Mouse (Mus musculus) kidney, embryonic 16.5 days (tissue): ENCODE results near the gene Tulp1. TPM values are rescaled to one million over a fixed set of nuclear protein-coding genes. Genes with fewer than 3 reads are reported as not detected.
"Not testable (repeated sequence)": the region's sequence is repeated elsewhere in the genome, so short reads cannot be mapped to it uniquely, and the experiment has no call there.

Experiments used
- ATAC-seq: fragments of 200-750 bp; cut with Nextera tagmentation; 2 replicates; pipeline ENCODE4 v1.8.0; 2017; ENCODE audit warnings: moderate TSS enrichment; ENCODE audit not compliant: low FRiP score, low TSS enrichment
- H3K27ac ChIP-seq: fragments of 300-500 bp; sonication (generic); 2 replicates; pipeline ENCODE4 v1.5.1; 2014; ENCODE audit warnings: low read length
- H3K27me3 ChIP-seq: fragments of 300-500 bp; sonication (generic); 2 replicates; pipeline ENCODE4 v1.6.1; 2014; ENCODE audit warnings: low read length, control low read depth, mixed read lengths; ENCODE audit not compliant: insufficient read depth
- H3K36me3 ChIP-seq: fragments of 300-500 bp; sonication (generic); 2 replicates; pipeline ENCODE4 v1.6.1; 2014; ENCODE audit warnings: low read length, control low read depth, mixed read lengths; ENCODE audit not compliant: insufficient read depth
- H3K4me1 ChIP-seq: fragments of 300-500 bp; sonication (generic); 2 replicates; pipeline ENCODE4 v1.6.1; 2014; ENCODE audit warnings: low read length, control low read depth, mixed read lengths; ENCODE audit not compliant: insufficient read depth
- H3K4me2 ChIP-seq: fragments of 300-500 bp; sonication (generic); replicated peaks from 2 replicates; pipeline ENCODE4 v1.6.1; 2014; ENCODE audit warnings: low read depth, low read length
- H3K4me3 ChIP-seq: fragments of 300-500 bp; sonication (generic); 2 replicates; pipeline ENCODE4 v1.5.1; 2014; ENCODE audit warnings: mild to moderate bottlenecking, low read length
- H3K9ac ChIP-seq: fragments of 300-500 bp; sonication (generic); replicated peaks from 2 replicates; pipeline ENCODE4 v1.6.1; 2014; ENCODE audit warnings: low read length
- H3K9me3 ChIP-seq: fragments of 300-500 bp; sonication (generic); 2 replicates; pipeline ENCODE4 v1.6.1; 2016; ENCODE audit warnings: low read length, control low read depth
- WGBS: fragments of 180-500 bp; shearing (Covaris S2); extraction: QIAGEN DNeasy Blood & Tissue Kit; methylation state at CpG from one replicate; pipeline ENCODE4 v1.1.7; 2014; 5-methylcytosine and 5-hydroxymethylcytosine counted together
- polyA plus RNA-seq: library from polyadenylated mRNA; unstranded; fragments of >200 nt; fragmentation: Nextera tagmentation; extraction: Ambion mirVana; gene quantifications from 2 replicates; pipeline ENCODE4 v1.2.1, GENCODE M21; 2015

The Tulp1 gene
- polyA plus RNA-seq, 1 experiment from 2014 or later, result 8.7 TPM

- no peaks in the 10 kb centered on the region for H3K36me3 ChIP-seq
- peaks cover 5% of the 10 kb centered on the region; the same call in 1 of the 2 replicates for H3K4me1 ChIP-seq
- no peaks in the 10 kb centered on the region for H3K9me3 ChIP-seq
- peaks cover 19% of the 10 kb centered on the region for H3K27me3 ChIP-seq
- no peak overlapping the region for H3K4me2 ChIP-seq
- no peak overlapping the region for H3K4me3 ChIP-seq
- H3K9ac ChIP-seq, result no peak overlapping the region
- H3K27ac ChIP-seq, result no peak overlapping the region
- no peak for ATAC-seq
- 79% methylated on average over 1 of the region's 1 CpGs for WGBS
Observed at GRCm38 (mm10) chr17:28371941-28372340, 6.9 kb upstream of the Tulp1 start.

- Histone ChIP-seq H3K36me3 (no peaks in the 10 kb centered on the region), H3K4me1 (peaks cover 5% of the 10 kb centered on the region; the same call in 1 of the 2 replicates), H3K9me3 (no peaks in the 10 kb centered on the region), H3K27ac (no peak overlapping the region), H3K27me3 (peaks cover 19% of the 10 kb centered on the region), H3K4me3 (no peak overlapping the region), H3K4me2 (no peak overlapping the region), H3K9ac (no peak overlapping the region)
- 77% methylated on average over 2 of the region's 2 CpGs for WGBS
- ATAC-seq, result no peak
Observed at GRCm38 (mm10) chr17:28371286-28371685, 6.3 kb upstream of the Tulp1 start.

GRCm38 (mm10) chr17:28369056-28369455, 4.0 kb upstream of the Tulp1 start:
- no peak overlapping the region for H3K9ac ChIP-seq
- peaks cover 8% of the 10 kb centered on the region for H3K4me1 ChIP-seq
- no peak overlapping the region for H3K27ac ChIP-seq
- no peak overlapping the region for H3K4me3 ChIP-seq
- no peak overlapping the region for H3K4me2 ChIP-seq
- WGBS, result 69% methylated on average over 5 of the region's 5 CpGs
- H3K36me3 ChIP-seq, result no peaks in the 10 kb centered on the region
- peaks cover 15% of the 10 kb centered on the region for H3K27me3 ChIP-seq
- H3K9me3 ChIP-seq, result no peaks in the 10 kb centered on the region
- no peak for ATAC-seq

GRCm38 (mm10) chr17:28368449-28368848, 3.4 kb upstream of the Tulp1 start:
- Histone ChIP-seq H3K36me3 (no peaks in the 10 kb centered on the region), H3K9me3 (no peaks in the 10 kb centered on the region), H3K9ac (0 out of 2 replicates have a peak overlapping the region, but pooled peaks have one; percentile 19), H3K4me3 (no peak overlapping the region), H3K4me2 (no peak overlapping the region; the same call in 1 of the 2 replicates), H3K27me3 (peaks cover 20% of the 10 kb centered on the region), H3K4me1 (peaks cover 14% of the 10 kb centered on the region), H3K27ac (no peak overlapping the region)
- ATAC-seq, result peak; percentile 55; the same call in 1 of the 2 replicates
- 5% methylated on average over 13 of the region's 13 CpGs for WGBS

- Histone ChIP-seq H3K4me2 (peak overlapping the region; percentile 60), H3K9me3 (no peaks in the 10 kb centered on the region), H3K27me3 (peaks cover 28% of the 10 kb centered on the region), H3K4me3 (0 out of 2 replicates have a peak overlapping the region, but pooled peaks have one; percentile 31), H3K27ac (no peak overlapping the region), H3K9ac (peak overlapping the region; percentile 58; the same call in 1 of the 2 replicates), H3K4me1 (peaks cover 28% of the 10 kb centered on the region), H3K36me3 (no peaks in the 10 kb centered on the region)
- ATAC-seq, result no peak
- 14% methylated on average over 6 of the region's 6 CpGs for WGBS
Observed at GRCm38 (mm10) chr17:28363507-28363906, 1.5 kb downstream of the Tulp1 start.

GRCm38 (mm10) chr17:28362653-28363292, 2.2 kb downstream of the Tulp1 start:
- no peaks in the 10 kb centered on the region for H3K9me3 ChIP-seq
- peaks cover 28% of the 10 kb centered on the region for H3K4me1 ChIP-seq
- peak overlapping the region; percentile 42 for H3K4me3 ChIP-seq
- no peaks in the 10 kb centered on the region for H3K36me3 ChIP-seq
- peak overlapping the region; percentile 58 for H3K9ac ChIP-seq
- peaks cover 28% of the 10 kb centered on the region for H3K27me3 ChIP-seq
- no peak overlapping the region for H3K27ac ChIP-seq
- no peak for ATAC-seq
- peak overlapping the region; percentile 60 for H3K4me2 ChIP-seq
- WGBS, result 3% methylated on average over 25 of the region's 25 CpGs

- Histone ChIP-seq H3K9ac (peak overlapping the region; percentile 58), H3K9me3 (no peaks in the 10 kb centered on the region), H3K4me3 (peak overlapping the region; percentile 42), H3K27me3 (peaks cover 28% of the 10 kb centered on the region), H3K36me3 (no peaks in the 10 kb centered on the region), H3K27ac (no peak overlapping the region), H3K4me2 (peak overlapping the region; percentile 60), H3K4me1 (peaks cover 28% of the 10 kb centered on the region)
- no peak for ATAC-seq
- 40% methylated on average over 11 of the region's 11 CpGs for WGBS
Observed at GRCm38 (mm10) chr17:28361921-28362652, 2.9 kb downstream of the Tulp1 start.

GRCm38 (mm10) chr17:28360531-28361277, 4.3 kb downstream of the Tulp1 start:
- Histone ChIP-seq H3K4me2 (no peak overlapping the region), H3K9me3 (no peaks in the 10 kb centered on the region), H3K36me3 (no peaks in the 10 kb centered on the region), H3K27ac (no peak overlapping the region), H3K9ac (no peak overlapping the region), H3K4me3 (no peak overlapping the region), H3K4me1 (peaks cover 28% of the 10 kb centered on the region), H3K27me3 (peaks cover 28% of the 10 kb centered on the region)
- 73% methylated on average over 9 of the region's 9 CpGs for WGBS
- ATAC-seq, result no peak

GRCm38 (mm10) chr17:28358576-28359261, 6.3 kb downstream of the Tulp1 start:
- not testable (repeated sequence) for H3K36me3 ChIP-seq, H3K27ac ChIP-seq, H3K9me3 ChIP-seq, H3K4me3 ChIP-seq, H3K9ac ChIP-seq
- H3K4me2 ChIP-seq, result 0 out of 2 replicates have a peak overlapping the region, but pooled peaks have one; percentile 11
- H3K27me3 ChIP-seq, result peaks cover 10% of the 10 kb centered on the region
- peaks cover 17% of the 10 kb centered on the region for H3K4me1 ChIP-seq
- peak; percentile 21; the same call in 1 of the 2 replicates for ATAC-seq
- 19% methylated on average over 22 of the region's 24 CpGs for WGBS
